Mouse (Mus musculus): ENCODE measurements around the gene Tiprl.

DNA sequence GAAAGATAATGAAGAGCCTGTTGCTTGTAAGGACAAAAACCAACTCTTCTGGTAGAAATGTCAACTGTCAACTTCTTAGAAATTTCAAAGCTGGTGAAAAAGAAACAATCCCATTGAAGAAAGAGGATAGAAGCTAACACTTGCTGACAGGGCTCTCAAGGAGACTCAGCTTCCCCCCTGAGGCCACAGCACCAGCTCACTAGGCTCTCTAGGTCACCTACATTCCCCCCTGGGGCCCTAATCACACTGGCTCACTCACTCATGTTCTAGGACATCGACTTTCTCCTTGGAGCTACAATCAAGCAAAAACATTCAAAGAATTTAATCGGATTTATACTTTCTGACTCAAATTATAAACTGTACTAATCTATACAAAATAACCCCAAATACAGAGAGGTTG is 3.0 kb downstream of the Tiprl start:
- no peak for TF ChIP-seq CTCF (IDR thresholded peaks at IDR 0.05; ENCODE audit: low read depth, low read length)
- no peak for TF ChIP-seq POLR2AphosphoS5 (IDR thresholded peaks at IDR 0.05; ENCODE audit: insufficient replicate concordance, low read depth, low read length)
- no peak for TF ChIP-seq GATA1 (IDR thresholded peaks at IDR 0.05; ENCODE audit: borderline replicate concordance, low read length)
- no peak for TF ChIP-seq TAL1 (conservative IDR thresholded peaks at IDR 0.05; ENCODE audit: low read depth, low read length)
